Mouse (Mus musculus) erythroblast, embryonic 14.5 days (primary cell): ENCODE results near the gene Tlcd2. TPM values are rescaled to one million over a fixed set of nuclear protein-coding genes. Genes with fewer than 3 reads are reported as not detected.
A peak's percentile ranks its signal among the peaks of the same experiment; 100 is the strongest.

Source experiments
- H3K27me3 ChIP-seq: 2 replicates; pipeline ENCODE4 v1.6.1; 2012; ENCODE audit warnings: inconsistent platforms; ENCODE audit not compliant: control insufficient read depth
- H3K36me3 ChIP-seq: 2 replicates; pipeline ENCODE4 v1.6.1; 2012; ENCODE audit warnings: mild to moderate bottlenecking, inconsistent platforms; ENCODE audit not compliant: control insufficient read depth
- H3K4me1 ChIP-seq: 2 replicates; pipeline ENCODE4 v1.6.1; 2012; ENCODE audit warnings: inconsistent platforms; ENCODE audit not compliant: control insufficient read depth
- H3K4me3 ChIP-seq: replicated peaks from 2 replicates; pipeline ENCODE3; 2012; ENCODE audit warnings: moderate library complexity, mild to moderate bottlenecking, inconsistent platforms
- H3K9me3 ChIP-seq: 2 replicates; pipeline ENCODE4 v1.6.1; 2012; ENCODE audit warnings: low read length, inconsistent platforms, mixed read lengths; ENCODE audit not compliant: control insufficient read depth
- GATA1 ChIP-seq: IDR thresholded peaks from 2 replicates; pipeline ENCODE4 v1.6.1; 2012; ENCODE audit warnings: low read length, inconsistent platforms, mixed read lengths
- TAL1 ChIP-seq: IDR thresholded peaks from 3 replicates; pipeline ENCODE4 v1.6.1; 2012; ENCODE audit warnings: low read length, inconsistent platforms, mixed read lengths
- polyA plus RNA-seq: library from polyadenylated mRNA; stranded (reverse); fragments of >175 nt; gene quantifications from 2 replicates; pipeline ENCODE4 v1.2.3, GENCODE M21; 2012

Gene Tlcd2
- polyA plus RNA-seq, 1 experiment = 0.15 TPM

- Histone ChIP-seq H3K27me3 (no peaks in the 10 kb centered on the region), H3K4me1 (peaks cover 53% of the 10 kb centered on the region), H3K9me3 (peaks cover 3% of the 10 kb centered on the region), H3K36me3 (peaks cover 21% of the 10 kb centered on the region), H3K4me3 (no peak overlapping the region)
- TF ChIP-seq TAL1 = no peak
- TF ChIP-seq GATA1 = no peak
Measured at GRCm38 (mm10) chr11:75470675-75471074, 9.2 kb downstream of the Tlcd2 start.

GRCm38 (mm10) chr11:75472469-75473081 lies 11.1 kb downstream of the Tlcd2 start:
- H3K9me3 ChIP-seq = no peaks in the 10 kb centered on the region
- peaks cover 6% of the 10 kb centered on the region for H3K27me3 ChIP-seq
- TF ChIP-seq GATA1 (peak; percentile 25; the same call in 1 of the 2 replicates), TAL1 (no peak)
- H3K36me3 ChIP-seq = peaks cover 5% of the 10 kb centered on the region
- H3K4me1 ChIP-seq = peaks cover 42% of the 10 kb centered on the region
- peak overlapping the region; percentile 15 for H3K4me3 ChIP-seq

GRCm38 (mm10) chr11:75473376-75473775 lies 11.9 kb downstream of the Tlcd2 start:
- TF ChIP-seq GATA1 (no peak), TAL1 (no peak)
- Histone ChIP-seq H3K27me3 (peaks cover 6% of the 10 kb centered on the region), H3K36me3 (peaks cover 5% of the 10 kb centered on the region), H3K4me3 (no peak overlapping the region), H3K9me3 (no peaks in the 10 kb centered on the region), H3K4me1 (peaks cover 34% of the 10 kb centered on the region)

GRCm38 (mm10) chr11:75486192-75486591 lies 24.7 kb downstream of the Tlcd2 start:
- TF ChIP-seq GATA1 = no peak
- no peaks in the 10 kb centered on the region for H3K9me3 ChIP-seq
- H3K36me3 ChIP-seq = peaks cover 36% of the 10 kb centered on the region
- peaks cover 21% of the 10 kb centered on the region for H3K27me3 ChIP-seq
- peak overlapping the region; percentile 100 for H3K4me3 ChIP-seq
- H3K4me1 ChIP-seq = peaks cover 26% of the 10 kb centered on the region

GRCm38 (mm10) chr11:75486601-75487285 lies 25.2 kb downstream of the Tlcd2 start, which contains the start of gene Prpf8:
Gene Prpf8 (plus strand): TSS chr11:75486816.
- Histone ChIP-seq H3K4me1 (peaks cover 26% of the 10 kb centered on the region), H3K36me3 (peaks cover 42% of the 10 kb centered on the region), H3K27me3 (peaks cover 21% of the 10 kb centered on the region), H3K9me3 (no peaks in the 10 kb centered on the region), H3K4me3 (peak within 1 kb of the TSS; percentile 100)
- TF ChIP-seq TAL1 = no peak
- TF ChIP-seq GATA1 = no peak

GRCm38 (mm10) chr11:75487496-75487895 lies 26.0 kb downstream of the Tlcd2 start:
- Histone ChIP-seq H3K4me1 (peaks cover 26% of the 10 kb centered on the region), H3K9me3 (no peaks in the 10 kb centered on the region), H3K36me3 (peaks cover 49% of the 10 kb centered on the region), H3K4me3 (peak overlapping the region; percentile 100), H3K27me3 (peaks cover 21% of the 10 kb centered on the region)
- TF ChIP-seq GATA1 (no peak), TAL1 (no peak)

GRCm38 (mm10) chr11:75494296-75495049 lies 33.0 kb downstream of the Tlcd2 start:
- no peaks in the 10 kb centered on the region for H3K27me3 ChIP-seq
- TF ChIP-seq GATA1 (no peak), TAL1 (no peak)
- peaks cover 2% of the 10 kb centered on the region for H3K4me1 ChIP-seq
- no peak overlapping the region for H3K4me3 ChIP-seq
- peaks cover 99% of the 10 kb centered on the region for H3K36me3 ChIP-seq
- no peaks in the 10 kb centered on the region for H3K9me3 ChIP-seq

GRCm38 (mm10) chr11:75498126-75498525 lies 36.6 kb downstream of the Tlcd2 start:
- no peak overlapping the region for H3K4me3 ChIP-seq
- peaks cover 99% of the 10 kb centered on the region for H3K36me3 ChIP-seq
- TF ChIP-seq GATA1 = no peak
- TF ChIP-seq TAL1 = no peak
- no peaks in the 10 kb centered on the region for H3K9me3 ChIP-seq
- H3K27me3 ChIP-seq = no peaks in the 10 kb centered on the region
- no peaks in the 10 kb centered on the region; the same call in none of the 2 replicates for H3K4me1 ChIP-seq

GRCm38 (mm10) chr11:75508162-75508561 lies 46.6 kb downstream of the Tlcd2 start:
- Histone ChIP-seq H3K9me3 (no peaks in the 10 kb centered on the region), H3K27me3 (no peaks in the 10 kb centered on the region), H3K4me3 (no peak overlapping the region), H3K4me1 (peaks cover 24% of the 10 kb centered on the region), H3K36me3 (peaks cover 80% of the 10 kb centered on the region)
- TF ChIP-seq TAL1 = no peak
- no peak for TF ChIP-seq GATA1
